Mouse (Mus musculus) heart, embryonic 10.5 days (tissue): ENCODE data around the gene Arhgef10l. TPM values are rescaled to one million over a fixed set of nuclear protein-coding genes. Genes with fewer than 3 reads are reported as not detected.

Source experiments
- DNase-seq: peaks from one replicate; pipeline ENCODE4 v3.0.0-alpha.2; 2017; ENCODE audit warnings: low spot score
- H3K27ac ChIP-seq: fragments of 300-500 bp; sonication (generic); 2 replicates; pipeline ENCODE4 v1.5.1; 2016; ENCODE audit warnings: mild to moderate bottlenecking
- H3K27me3 ChIP-seq: fragments of 300-500 bp; sonication (generic); 2 replicates; pipeline ENCODE4 v1.6.1; 2016; ENCODE audit warnings: mild to moderate bottlenecking; ENCODE audit not compliant: poor library complexity, insufficient read depth, severe bottlenecking
- H3K36me3 ChIP-seq: fragments of 300-500 bp; sonication (generic); 2 replicates; pipeline ENCODE4 v1.6.1; 2016; ENCODE audit warnings: mild to moderate bottlenecking, moderate library complexity
- H3K4me1 ChIP-seq: fragments of 300-500 bp; sonication (generic); 2 replicates; pipeline ENCODE4 v1.6.1; 2016; ENCODE audit warnings: mild to moderate bottlenecking
- H3K4me3 ChIP-seq: fragments of 300-500 bp; sonication (generic); 2 replicates; pipeline ENCODE4 v1.5.1; 2016; ENCODE audit warnings: mild to moderate bottlenecking, moderate library complexity
- H3K9me3 ChIP-seq: fragments of 300-500 bp; sonication (generic); 2 replicates; pipeline ENCODE4 v1.6.1; 2016; ENCODE audit warnings: mild to moderate bottlenecking, moderate library complexity
- WGBS: fragments of 180-500 bp; shearing (Covaris S2); methylation state at CpG from one replicate; pipeline ENCODE4 v1.1.7; 2016; 5-methylcytosine and 5-hydroxymethylcytosine counted together
- polyA plus RNA-seq: library from polyadenylated mRNA; unstranded; fragments of >200 nt; fragmentation: Nextera tagmentation; extraction: Ambion mirVana; gene quantifications from 2 replicates; pipeline ENCODE4 v1.2.1, GENCODE M21; 2016

The Arhgef10l gene
- polyA plus RNA-seq, 1 experiment from 2014 or later = 13.3 TPM

GRCm38 (mm10) chr4:140559862-140560261 lies 106.0 kb downstream of the Arhgef10l start:
- Histone ChIP-seq H3K27me3 (no peaks in the 10 kb centered on the region), H3K4me3 (no peak overlapping the region), H3K27ac (no peak overlapping the region), H3K4me1 (peaks cover 5% of the 10 kb centered on the region), H3K36me3 (peaks cover 69% of the 10 kb centered on the region), H3K9me3 (no peaks in the 10 kb centered on the region)
- WGBS = 81% methylated on average over 4 of the region's 4 CpGs
- no peak for DNase-seq

DNA sequence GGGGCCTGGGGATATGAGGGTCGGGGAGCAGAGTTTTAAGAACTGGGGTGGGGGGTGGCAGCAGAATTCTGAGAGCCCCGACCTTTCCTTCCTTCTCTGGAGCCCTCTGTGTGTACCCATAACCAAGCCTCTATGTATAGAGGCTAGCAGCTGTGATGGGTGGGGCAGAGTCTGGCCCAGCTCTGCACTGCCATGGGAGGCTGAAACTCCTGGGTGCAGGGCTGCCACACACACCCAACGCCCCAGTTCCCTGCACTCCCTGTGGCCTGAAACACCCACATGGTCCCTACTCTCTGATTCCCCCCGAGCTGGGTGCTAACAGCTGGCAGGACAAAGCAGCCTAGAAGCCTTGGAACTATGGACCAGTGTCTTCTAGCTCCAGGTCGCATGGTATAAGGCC lies 107.6 kb downstream of the Arhgef10l start:
- Histone ChIP-seq H3K27ac (no peak overlapping the region), H3K9me3 (no peaks in the 10 kb centered on the region), H3K36me3 (peaks cover 59% of the 10 kb centered on the region), H3K27me3 (no peaks in the 10 kb centered on the region), H3K4me3 (no peak overlapping the region), H3K4me1 (no peaks in the 10 kb centered on the region)
- no peak for DNase-seq
- 76% methylated on average over 5 of the region's 5 CpGs for WGBS

- 83% methylated on average over 10 of the region's 10 CpGs for WGBS
- no peak overlapping the region for H3K27ac ChIP-seq
- DNase-seq = no peak
- peaks cover 59% of the 10 kb centered on the region for H3K36me3 ChIP-seq
- H3K4me3 ChIP-seq = no peak overlapping the region
- H3K9me3 ChIP-seq = no peaks in the 10 kb centered on the region
- no peaks in the 10 kb centered on the region for H3K27me3 ChIP-seq
- no peaks in the 10 kb centered on the region for H3K4me1 ChIP-seq
Measured at GRCm38 (mm10) chr4:140556561-140556960, 109.3 kb downstream of the Arhgef10l start.

DNA sequence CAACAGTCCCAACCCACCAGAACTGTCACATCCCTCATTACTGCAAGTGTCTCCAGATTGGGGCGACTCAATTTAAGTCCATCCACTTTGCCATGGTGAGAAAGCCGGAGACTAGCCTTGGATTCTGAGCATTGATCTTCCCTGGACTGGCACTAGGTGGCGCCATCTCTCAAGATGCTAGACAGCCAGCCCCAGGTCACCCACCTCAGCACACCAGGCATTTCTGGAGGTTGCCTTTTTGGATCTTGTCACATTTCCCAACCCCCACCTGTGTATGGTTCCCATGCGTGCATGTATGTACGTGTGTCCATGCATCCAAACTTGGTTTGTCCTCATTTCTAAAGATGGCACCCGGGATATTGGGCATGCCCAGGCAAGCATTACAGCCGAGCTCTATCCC lies 110.5 kb downstream of the Arhgef10l start:
- H3K4me3 ChIP-seq = no peak overlapping the region
- H3K27me3 ChIP-seq = no peaks in the 10 kb centered on the region
- no peaks in the 10 kb centered on the region for H3K4me1 ChIP-seq
- H3K27ac ChIP-seq = no peak overlapping the region
- no peak for DNase-seq
- no peaks in the 10 kb centered on the region for H3K9me3 ChIP-seq
- 55% methylated on average over 7 of the region's 7 CpGs for WGBS
- H3K36me3 ChIP-seq = peaks cover 59% of the 10 kb centered on the region

- 66% methylated on average over 4 of the region's 4 CpGs for WGBS
- H3K36me3 ChIP-seq = peaks cover 60% of the 10 kb centered on the region
Measured at GRCm38 (mm10) chr4:140554552-140554951, 111.3 kb downstream of the Arhgef10l start.

DNA sequence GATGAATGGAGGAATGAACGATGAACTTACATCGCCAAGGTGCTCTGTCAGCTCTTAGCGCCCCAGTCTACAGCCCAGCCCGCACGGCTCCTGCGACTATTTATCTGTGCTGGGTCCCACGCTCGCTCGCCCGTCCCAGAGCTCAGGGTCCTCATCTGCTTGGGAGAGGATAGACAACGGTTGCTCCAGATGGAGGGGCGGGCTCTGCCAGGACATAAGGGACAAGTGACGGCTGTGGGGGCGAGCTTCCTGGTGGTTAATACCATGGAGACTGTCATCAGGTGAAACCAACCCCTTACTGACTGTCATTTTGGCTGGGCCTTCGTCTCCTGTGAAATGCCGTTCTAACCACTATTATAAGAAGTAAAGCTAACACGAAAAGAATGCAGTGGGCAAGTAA lies 114.0 kb downstream of the Arhgef10l start:
- peaks cover 57% of the 10 kb centered on the region for H3K36me3 ChIP-seq
- H3K27me3 ChIP-seq = no peaks in the 10 kb centered on the region
- no peaks in the 10 kb centered on the region for H3K4me1 ChIP-seq
- no peaks in the 10 kb centered on the region for H3K9me3 ChIP-seq
- no peak overlapping the region for H3K27ac ChIP-seq
- WGBS = 94% methylated on average over 17 of the region's 17 CpGs
- H3K4me3 ChIP-seq = no peak overlapping the region
- DNase-seq = no peak

More at GRCm38 (mm10) chr4:140554552-140554951, 111.3 kb downstream of the Arhgef10l start:
- Histone ChIP-seq H3K27me3 (no peaks in the 10 kb centered on the region), H3K27ac (no peak overlapping the region), H3K4me1 (no peaks in the 10 kb centered on the region), H3K4me3 (no peak overlapping the region), H3K9me3 (no peaks in the 10 kb centered on the region)
- no peak for DNase-seq

- DNase-seq = no peak
- H3K4me3 ChIP-seq = no peak overlapping the region
- H3K4me1 ChIP-seq = no peaks in the 10 kb centered on the region
- peaks cover 61% of the 10 kb centered on the region for H3K36me3 ChIP-seq
- H3K27me3 ChIP-seq = no peaks in the 10 kb centered on the region
- no peak overlapping the region for H3K27ac ChIP-seq
- WGBS = 84% methylated on average over 6 of the region's 6 CpGs
- no peaks in the 10 kb centered on the region for H3K9me3 ChIP-seq
Measured at GRCm38 (mm10) chr4:140550670-140551069, 115.1 kb downstream of the Arhgef10l start.

GRCm38 (mm10) chr4:140549975-140550374 lies 115.8 kb downstream of the Arhgef10l start:
- no peaks in the 10 kb centered on the region for H3K9me3 ChIP-seq
- no peak for DNase-seq
- H3K4me3 ChIP-seq = no peak overlapping the region
- no peaks in the 10 kb centered on the region for H3K4me1 ChIP-seq
- 79% methylated on average over 12 of the region's 12 CpGs for WGBS
- H3K27me3 ChIP-seq = no peaks in the 10 kb centered on the region
- peaks cover 61% of the 10 kb centered on the region for H3K36me3 ChIP-seq
- H3K27ac ChIP-seq = no peak overlapping the region

DNA sequence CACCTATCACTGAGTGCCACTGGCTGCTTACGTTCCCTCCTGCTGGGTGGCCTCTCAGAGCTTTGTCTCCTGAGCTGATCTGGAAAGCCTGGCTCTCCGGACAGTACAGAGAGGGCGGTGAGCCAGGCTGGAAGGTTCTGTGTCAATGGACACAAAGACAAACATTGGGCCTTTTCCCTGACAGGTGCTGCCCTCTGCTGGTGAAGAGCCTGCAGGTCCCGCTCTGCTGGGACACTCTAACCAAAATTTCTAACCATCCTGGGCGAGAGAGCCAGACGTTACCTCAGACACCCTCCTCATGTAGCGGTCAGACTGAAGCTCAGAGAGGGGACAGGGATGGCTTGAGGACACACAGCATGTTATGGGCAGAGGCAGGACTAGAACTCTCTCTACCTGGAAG lies 118.3 kb downstream of the Arhgef10l start:
- no peaks in the 10 kb centered on the region for H3K27me3 ChIP-seq
- no peak overlapping the region for H3K4me3 ChIP-seq
- H3K27ac ChIP-seq = no peak overlapping the region
- WGBS = 31% methylated on average over 7 of the region's 7 CpGs
- peaks cover 2% of the 10 kb centered on the region for H3K4me1 ChIP-seq
- no peaks in the 10 kb centered on the region for H3K9me3 ChIP-seq
- peaks cover 67% of the 10 kb centered on the region for H3K36me3 ChIP-seq
- no peak for DNase-seq

GRCm38 (mm10) chr4:140539125-140539524 lies 126.7 kb downstream of the Arhgef10l start:
- H3K4me3 ChIP-seq = no peak overlapping the region
- peaks cover 49% of the 10 kb centered on the region for H3K36me3 ChIP-seq
- peak; percentile 84 for DNase-seq
- no peak overlapping the region for H3K27ac ChIP-seq
- peaks cover 4% of the 10 kb centered on the region; the same call in 1 of the 2 replicates for H3K27me3 ChIP-seq
- 34% methylated on average over 11 of the region's 11 CpGs for WGBS
- no peaks in the 10 kb centered on the region for H3K9me3 ChIP-seq
- H3K4me1 ChIP-seq = peaks cover 30% of the 10 kb centered on the region

GRCm38 (mm10) chr4:140537561-140538021 lies 128.2 kb downstream of the Arhgef10l start:
- peaks cover 47% of the 10 kb centered on the region for H3K36me3 ChIP-seq
- 71% methylated on average over 5 of the region's 5 CpGs for WGBS

GRCm38 (mm10) chr4:140535323-140535722 lies 130.5 kb downstream of the Arhgef10l start:
- H3K9me3 ChIP-seq = no peaks in the 10 kb centered on the region
- H3K4me1 ChIP-seq = peaks cover 37% of the 10 kb centered on the region
- H3K27me3 ChIP-seq = peaks cover 4% of the 10 kb centered on the region; the same call in 1 of the 2 replicates
- no peak for DNase-seq
- no peak overlapping the region for H3K4me3 ChIP-seq
- WGBS = 80% methylated on average over 8 of the region's 8 CpGs
- no peak overlapping the region for H3K27ac ChIP-seq
- H3K36me3 ChIP-seq = peaks cover 48% of the 10 kb centered on the region

More at GRCm38 (mm10) chr4:140537561-140538021, 128.2 kb downstream of the Arhgef10l start:
- H3K4me1 ChIP-seq = peaks cover 43% of the 10 kb centered on the region
- H3K9me3 ChIP-seq = no peaks in the 10 kb centered on the region
- DNase-seq = no peak
- H3K27ac ChIP-seq = no peak overlapping the region
- H3K27me3 ChIP-seq = peaks cover 4% of the 10 kb centered on the region; the same call in 1 of the 2 replicates
- H3K4me3 ChIP-seq = no peak overlapping the region

DNA sequence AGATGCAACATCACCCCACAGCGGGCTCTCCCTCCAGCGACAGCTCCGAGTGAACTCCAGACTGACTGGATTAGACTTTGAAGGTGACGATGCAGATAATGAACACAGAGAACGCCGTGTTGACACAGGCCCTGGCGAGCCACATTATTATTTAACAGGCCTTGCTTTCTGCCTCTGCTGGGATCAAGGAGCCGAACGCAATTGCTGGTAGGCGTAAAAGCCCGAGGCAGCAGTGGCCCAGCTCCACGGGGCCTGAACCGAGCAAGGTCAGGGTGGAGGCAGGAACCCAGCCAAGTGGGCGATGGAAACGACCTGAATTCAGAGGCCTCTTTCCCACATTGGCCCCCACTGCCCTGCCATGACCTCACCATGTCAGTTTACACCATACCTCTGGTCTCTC lies 133.5 kb downstream of the Arhgef10l start:
- H3K27ac ChIP-seq = no peak overlapping the region
- peaks cover 26% of the 10 kb centered on the region for H3K4me1 ChIP-seq
- WGBS = 46% methylated on average over 15 of the region's 15 CpGs
- H3K36me3 ChIP-seq = peaks cover 47% of the 10 kb centered on the region
- DNase-seq = no peak
- no peak overlapping the region for H3K4me3 ChIP-seq
- no peaks in the 10 kb centered on the region for H3K9me3 ChIP-seq
- H3K27me3 ChIP-seq = no peaks in the 10 kb centered on the region

DNA sequence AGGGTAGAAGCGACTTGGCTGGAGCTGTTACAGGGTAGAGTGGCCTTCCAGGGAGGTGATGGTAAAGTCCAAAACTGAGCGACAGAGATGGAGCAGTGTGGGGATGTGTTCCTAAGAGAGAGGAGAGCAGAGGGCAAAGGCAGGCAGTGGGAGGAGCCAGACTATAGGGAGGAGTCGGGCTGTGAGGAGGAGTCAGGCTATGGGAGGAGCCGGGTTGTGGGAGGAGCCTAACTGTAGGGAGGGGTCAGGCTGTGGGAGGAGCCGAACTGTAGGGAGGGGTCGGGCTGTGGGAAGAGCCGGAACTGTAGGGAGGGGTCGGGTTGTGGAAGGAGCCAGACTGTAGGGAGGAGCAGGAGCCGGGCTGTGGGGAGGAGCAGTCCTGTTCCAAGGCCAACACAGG lies 134.8 kb downstream of the Arhgef10l start:
- WGBS = 42% methylated on average over 9 of the region's 9 CpGs
- Histone ChIP-seq H3K27me3 (no peaks in the 10 kb centered on the region), H3K36me3 (peaks cover 39% of the 10 kb centered on the region)

More for the DNA sequence above, 134.8 kb downstream of the Arhgef10l start:
- no peak for DNase-seq
- Histone ChIP-seq H3K4me1 (peaks cover 26% of the 10 kb centered on the region), H3K9me3 (no peaks in the 10 kb centered on the region), H3K27ac (no peak overlapping the region), H3K4me3 (no peak overlapping the region)
